Mouse (Mus musculus) embryonic fibroblast, embryonic 13.5 days (primary cell): ENCODE results near the gene Pygo1.

Source experiments
- CTCF ChIP-seq: IDR thresholded peaks from 2 replicates; pipeline ENCODE4 v1.5.1; 2011; ENCODE audit warnings: mild to moderate bottlenecking, control low read depth, low read length, moderate library complexity, borderline replicate concordance; ENCODE audit not compliant: insufficient read depth
- POLR2A ChIP-seq: IDR thresholded peaks from 2 replicates; pipeline ENCODE4 v1.6.1; 2011; ENCODE audit warnings: low read depth, mild to moderate bottlenecking, control low read depth, low read length, moderate library complexity

- no peak for TF ChIP-seq POLR2A
- TF ChIP-seq CTCF = no peak
These were observed 34.9 kb upstream of the Pygo1 start for GRCm38 (mm10) chr9:72890499-72891085.
